Mouse (Mus musculus) erythroblast, adult 5-6 weeks (primary cell): ENCODE data around the gene Syngr3. TPM values are rescaled to one million over a fixed set of nuclear protein-coding genes. Genes with fewer than 3 reads are reported as not detected.

Experiments used
- ATAC-seq: replicated peaks from 2 replicates; pipeline ENCODE4 v1.8.0; 2016; ENCODE audit warnings: moderate number of reproducible peaks, mild to moderate bottlenecking, moderate TSS enrichment, inconsistent platforms; ENCODE audit not compliant: poor library complexity, low FRiP score, severe bottlenecking
- total RNA-seq, 2 experiments: library from RNA; stranded (forward) in 1 of 2; stranded (reverse) in 1 of 2; fragments of 150-400 nt in 1 of 2; fragments of 200-764, 138-1000 nt in 1 of 2; gene quantifications; 2 replicates each; pipeline versions ENCODE4 v1.2.3 to v1.2.4; 2015 to 2017; ENCODE audit warnings: low replicate concordance in 2 of 2

The Syngr3 gene
- total RNA-seq (2015; ENCODE audit: low replicate concordance) (not detected in 2 replicates), total RNA-seq (2017; ENCODE audit: low replicate concordance) (not detected in 2 replicates)

- no peak for ATAC-seq
Measured at GRCm38 (mm10) chr17:24689251-24690081, at the start of gene Syngr3. Syngr3 (minus strand) TSS chr17:24689955.

GRCm38 (mm10) chr17:24738238-24738637 is 48.5 kb upstream of the Syngr3 start:
- no peak for ATAC-seq

GRCm38 (mm10) chr17:24737135-24737810 is 47.5 kb upstream of the Syngr3 start:
- ATAC-seq, result no peak

- peak; percentile 95 for ATAC-seq
Measured at GRCm38 (mm10) chr17:24736330-24737051, 46.7 kb upstream of the Syngr3 start, which contains the start of gene Msrb1. Msrb1 (plus strand) TSS chr17:24736642.

GRCm38 (mm10) chr17:24735446-24735845 is 45.7 kb upstream of the Syngr3 start:
- ATAC-seq, result no peak

GRCm38 (mm10) chr17:24734513-24734912 is 44.8 kb upstream of the Syngr3 start:
- ATAC-seq, result no peak

- ATAC-seq, result no peak
Measured at GRCm38 (mm10) chr17:24733434-24734050, 43.8 kb upstream of the Syngr3 start.

- no peak for ATAC-seq
Measured at GRCm38 (mm10) chr17:24732233-24732935, 42.6 kb upstream of the Syngr3 start.

GRCm38 (mm10) chr17:24730787-24731186 is 41.0 kb upstream of the Syngr3 start:
- no peak for ATAC-seq

GRCm38 (mm10) chr17:24729067-24729466 is 39.3 kb upstream of the Syngr3 start:
- no peak for ATAC-seq

GRCm38 (mm10) chr17:24728184-24728583 is 38.4 kb upstream of the Syngr3 start:
- ATAC-seq, result no peak

- no peak for ATAC-seq
Measured at GRCm38 (mm10) chr17:24727618-24728017, 37.9 kb upstream of the Syngr3 start, which contains the start of gene Rpl3l. Rpl3l (plus strand) TSS chr17:24727820.

GRCm38 (mm10) chr17:24725637-24726390 is 36.1 kb upstream of the Syngr3 start:
- no peak for ATAC-seq

GRCm38 (mm10) chr17:24724184-24724583 is 34.4 kb upstream of the Syngr3 start, which contains the start of gene Ndufb10:
Ndufb10 (minus strand) TSS chr17:24724478.
- peak; percentile 82 for ATAC-seq

- ATAC-seq, result peak; percentile 46
Measured at GRCm38 (mm10) chr17:24723881-24724180, 34.1 kb upstream of the Syngr3 start.

GRCm38 (mm10) chr17:24723122-24723880 is 33.5 kb upstream of the Syngr3 start:
- no peak for ATAC-seq

- ATAC-seq, result no peak
Measured at GRCm38 (mm10) chr17:24722220-24722924, 32.6 kb upstream of the Syngr3 start.
